Mouse (Mus musculus): ENCODE measurements around the gene Sorbs1. TPM values are rescaled to one million over a fixed set of nuclear protein-coding genes. Genes with fewer than 3 reads are reported as not detected.

Gene Sorbs1
- total and polyA plus RNA-seq, 2 experiments from 2014 or later = 140 to 153 TPM

DNA sequence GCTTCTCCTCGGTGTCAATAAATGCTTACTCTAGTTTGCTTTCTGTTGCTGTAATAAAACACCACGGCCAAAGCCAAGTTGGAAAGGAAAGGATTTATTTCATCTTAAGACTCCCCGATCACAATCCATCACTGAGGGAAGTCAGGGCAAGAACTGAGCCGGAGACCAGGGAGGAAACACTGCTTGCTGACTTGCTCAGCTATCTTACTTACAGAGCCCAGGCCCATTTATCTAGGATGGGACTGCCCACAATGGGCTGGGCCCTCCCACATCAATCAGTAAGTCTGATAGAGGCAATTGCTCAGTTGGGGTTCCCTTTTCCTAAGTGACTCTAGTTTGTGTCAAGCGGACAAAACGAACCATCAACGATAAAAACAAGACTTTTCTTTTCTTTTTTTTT, 29.2 kb upstream of the Sorbs1 start:
- WGBS = 75% methylated on average over 7 of the region's 7 CpGs
- DNase-seq (ENCODE audit: low spot score) (no peak), ATAC-seq (ENCODE audit: insufficient read depth, low read depth) (no peak)
- no peaks in the 10 kb centered on the region for H3K27me3 ChIP-seq (ENCODE audit: control insufficient read depth, insufficient read depth, low read length)
- no peak overlapping the region for H3K4me3 ChIP-seq (ENCODE audit: low read depth, low read length)
- no peak overlapping the region for H3K4me2 ChIP-seq (ENCODE audit: low read depth, low read length)
- no peaks in the 10 kb centered on the region for H3K36me3 ChIP-seq (replicated peaks; ENCODE audit: control insufficient read depth, insufficient read depth, low read length)
- H3K4me1 ChIP-seq (ENCODE audit: control insufficient read depth, insufficient read depth) = peaks cover 3% of the 10 kb centered on the region
- H3K9ac ChIP-seq (replicated peaks; ENCODE audit: low read depth, low read length) = no peak overlapping the region
- TF ChIP-seq CTCF (IDR thresholded peaks at IDR 0.05; ENCODE audit: low read depth) = no peak
- TF ChIP-seq EP300 (IDR thresholded peaks at IDR 0.05; ENCODE audit: low read depth) = no peak
- no peaks in the 10 kb centered on the region for H3K9me3 ChIP-seq (replicated peaks; ENCODE audit: control insufficient read depth, low read length)
- no peak overlapping the region for H3K27ac ChIP-seq (ENCODE audit: low read depth)

DNA sequence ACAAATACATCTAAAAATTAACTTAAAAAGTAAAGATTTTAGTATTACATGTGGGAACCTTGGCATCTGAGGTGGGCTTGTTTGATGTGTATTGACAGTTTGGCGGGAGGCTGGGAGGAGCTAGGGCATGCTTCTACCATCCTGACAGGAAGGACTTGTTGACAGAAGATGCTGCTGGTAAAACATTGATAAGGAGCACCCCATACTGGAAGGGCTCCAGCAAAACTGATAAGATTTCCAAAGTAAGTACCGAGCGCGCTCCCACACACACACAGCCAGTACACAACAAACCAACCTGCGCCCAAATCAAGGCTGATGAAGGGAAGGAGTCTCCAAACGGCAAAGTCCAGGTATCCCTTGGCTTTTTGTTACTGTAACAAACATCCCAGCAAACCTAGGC, 22.9 kb upstream of the Sorbs1 start:
- TF ChIP-seq CTCF (IDR thresholded peaks at IDR 0.05; ENCODE audit: low read depth) (no peak), EP300 (IDR thresholded peaks at IDR 0.05; ENCODE audit: low read depth) (no peak)
- Histone ChIP-seq H3K27me3 (ENCODE audit: control insufficient read depth, insufficient read depth, low read length) (no peaks in the 10 kb centered on the region), H3K4me1 (ENCODE audit: control insufficient read depth, insufficient read depth) (peaks cover 3% of the 10 kb centered on the region; the same call in 1 of the 2 replicates), H3K9ac (replicated peaks; ENCODE audit: low read depth, low read length) (no peak overlapping the region), H3K36me3 (replicated peaks; ENCODE audit: control insufficient read depth, insufficient read depth, low read length) (no peaks in the 10 kb centered on the region), H3K4me3 (ENCODE audit: low read depth, low read length) (no peak overlapping the region), H3K9me3 (replicated peaks; ENCODE audit: control insufficient read depth, low read length) (no peaks in the 10 kb centered on the region), H3K27ac (ENCODE audit: low read depth) (no peak overlapping the region), H3K4me2 (ENCODE audit: low read depth, low read length) (no peak overlapping the region)
- ATAC-seq (ENCODE audit: insufficient read depth, low read depth) = no peak
- WGBS = 29% methylated on average over 6 of the region's 6 CpGs
- DNase-seq (ENCODE audit: low spot score) = no peak

DNA sequence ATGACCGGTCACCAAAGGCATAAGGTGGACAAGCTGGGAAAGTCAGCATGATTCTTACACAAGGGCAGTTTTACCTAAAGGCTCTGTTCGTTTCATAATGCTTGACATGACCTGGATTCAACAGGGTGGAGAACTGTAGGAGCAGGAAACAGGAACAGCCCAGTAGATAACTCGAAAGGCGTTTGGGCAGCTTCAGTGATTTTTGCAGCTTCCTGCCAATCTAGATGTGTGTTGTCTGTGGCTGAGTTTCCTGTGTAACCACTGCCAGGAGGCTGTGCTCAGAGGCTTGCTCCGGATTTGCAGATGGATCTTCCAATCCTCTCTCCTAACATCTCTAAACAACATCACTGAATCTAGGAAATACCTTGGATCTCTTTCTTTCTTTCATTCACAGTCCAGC, 18.9 kb upstream of the Sorbs1 start:
- WGBS = 63% methylated on average over 5 of the region's 5 CpGs
- no peak overlapping the region for H3K4me2 ChIP-seq (ENCODE audit: low read depth, low read length)
- H3K27me3 ChIP-seq (ENCODE audit: control insufficient read depth, insufficient read depth, low read length) = no peaks in the 10 kb centered on the region
- no peak overlapping the region for H3K9ac ChIP-seq (replicated peaks; ENCODE audit: low read depth, low read length)
- H3K36me3 ChIP-seq (replicated peaks; ENCODE audit: control insufficient read depth, insufficient read depth, low read length) = no peaks in the 10 kb centered on the region
- no peak overlapping the region for H3K4me3 ChIP-seq (ENCODE audit: low read depth, low read length)
- no peaks in the 10 kb centered on the region for H3K9me3 ChIP-seq (replicated peaks; ENCODE audit: control insufficient read depth, low read length)
- DNase-seq (ENCODE audit: low spot score) (no peak), ATAC-seq (ENCODE audit: insufficient read depth, low read depth) (no peak)
- TF ChIP-seq EP300 (IDR thresholded peaks at IDR 0.05; ENCODE audit: low read depth) = no peak
- TF ChIP-seq CTCF (IDR thresholded peaks at IDR 0.05; ENCODE audit: low read depth) = no peak
- H3K4me1 ChIP-seq (ENCODE audit: control insufficient read depth, insufficient read depth) = no peaks in the 10 kb centered on the region
- no peak overlapping the region for H3K27ac ChIP-seq (ENCODE audit: low read depth)

DNA sequence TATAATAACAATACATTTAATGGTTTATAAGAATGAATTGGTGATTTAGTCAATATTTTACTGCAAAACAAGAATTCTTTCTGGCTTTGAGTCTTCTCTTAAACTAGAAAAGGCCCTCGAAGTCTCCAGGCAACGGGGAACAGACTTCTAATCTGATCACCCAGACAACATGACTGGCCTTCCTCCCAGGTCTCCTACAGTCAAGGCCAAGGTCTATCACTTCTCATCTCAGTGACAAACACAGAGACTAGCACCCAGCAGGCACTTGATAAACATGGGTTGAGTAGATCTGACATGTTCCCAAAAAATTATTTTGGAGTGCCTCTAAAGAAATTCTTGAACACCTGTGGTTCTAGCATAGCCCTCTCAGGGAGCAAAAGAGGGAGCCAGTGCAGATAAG, 16.7 kb upstream of the Sorbs1 start:
- peaks cover 11% of the 10 kb centered on the region for H3K4me1 ChIP-seq (ENCODE audit: control insufficient read depth, insufficient read depth)
- no peak for TF ChIP-seq EP300 (IDR thresholded peaks at IDR 0.05; ENCODE audit: low read depth)
- TF ChIP-seq CTCF (IDR thresholded peaks at IDR 0.05; ENCODE audit: low read depth) = no peak
- no peak overlapping the region for H3K4me3 ChIP-seq (ENCODE audit: low read depth, low read length)
- H3K27ac ChIP-seq (ENCODE audit: low read depth) = no peak overlapping the region
- H3K4me2 ChIP-seq (ENCODE audit: low read depth, low read length) = no peak overlapping the region
- H3K9me3 ChIP-seq (replicated peaks; ENCODE audit: control insufficient read depth, low read length) = no peaks in the 10 kb centered on the region
- DNase-seq (ENCODE audit: low spot score) (no peak), ATAC-seq (ENCODE audit: insufficient read depth, low read depth) (no peak)
- no peaks in the 10 kb centered on the region for H3K36me3 ChIP-seq (replicated peaks; ENCODE audit: control insufficient read depth, insufficient read depth, low read length)
- no peaks in the 10 kb centered on the region for H3K27me3 ChIP-seq (ENCODE audit: control insufficient read depth, insufficient read depth, low read length)
- H3K9ac ChIP-seq (replicated peaks; ENCODE audit: low read depth, low read length) = no peak overlapping the region
- WGBS = 69% methylated on average over 2 of the region's 2 CpGs

DNA sequence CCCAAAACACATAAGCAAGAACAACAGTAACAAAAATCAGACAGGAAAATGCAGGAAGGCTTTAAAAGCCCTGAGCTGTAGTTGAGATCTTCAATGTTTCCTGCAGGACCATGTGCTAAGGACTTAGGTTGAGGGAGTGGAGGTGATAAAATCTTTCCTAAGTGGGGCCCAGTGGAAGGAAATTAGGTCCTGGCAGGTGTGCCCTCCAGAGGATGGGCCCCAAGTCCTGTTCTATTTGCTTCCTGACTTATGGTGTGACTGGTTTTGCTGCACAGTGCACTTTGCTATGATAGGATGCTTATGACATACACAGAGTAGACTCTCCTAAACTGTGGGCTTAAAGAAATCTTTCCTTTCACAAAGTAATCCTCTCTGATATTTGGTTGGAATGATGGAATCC, 14.7 kb upstream of the Sorbs1 start:
- Histone ChIP-seq H3K27ac (ENCODE audit: low read depth) (no peak overlapping the region), H3K9ac (replicated peaks; ENCODE audit: low read depth, low read length) (no peak overlapping the region), H3K4me3 (ENCODE audit: low read depth, low read length) (no peak overlapping the region), H3K36me3 (replicated peaks; ENCODE audit: control insufficient read depth, insufficient read depth, low read length) (no peaks in the 10 kb centered on the region), H3K9me3 (replicated peaks; ENCODE audit: control insufficient read depth, low read length) (no peaks in the 10 kb centered on the region), H3K4me2 (ENCODE audit: low read depth, low read length) (no peak overlapping the region), H3K27me3 (ENCODE audit: control insufficient read depth, insufficient read depth, low read length) (no peaks in the 10 kb centered on the region), H3K4me1 (ENCODE audit: control insufficient read depth, insufficient read depth) (peaks cover 11% of the 10 kb centered on the region)
- no peak for DNase-seq (ENCODE audit: low spot score)
- TF ChIP-seq EP300 (IDR thresholded peaks at IDR 0.05; ENCODE audit: low read depth) (no peak), CTCF (IDR thresholded peaks at IDR 0.05; ENCODE audit: low read depth) (no peak)
- no peak for ATAC-seq (ENCODE audit: insufficient read depth, low read depth)

DNA sequence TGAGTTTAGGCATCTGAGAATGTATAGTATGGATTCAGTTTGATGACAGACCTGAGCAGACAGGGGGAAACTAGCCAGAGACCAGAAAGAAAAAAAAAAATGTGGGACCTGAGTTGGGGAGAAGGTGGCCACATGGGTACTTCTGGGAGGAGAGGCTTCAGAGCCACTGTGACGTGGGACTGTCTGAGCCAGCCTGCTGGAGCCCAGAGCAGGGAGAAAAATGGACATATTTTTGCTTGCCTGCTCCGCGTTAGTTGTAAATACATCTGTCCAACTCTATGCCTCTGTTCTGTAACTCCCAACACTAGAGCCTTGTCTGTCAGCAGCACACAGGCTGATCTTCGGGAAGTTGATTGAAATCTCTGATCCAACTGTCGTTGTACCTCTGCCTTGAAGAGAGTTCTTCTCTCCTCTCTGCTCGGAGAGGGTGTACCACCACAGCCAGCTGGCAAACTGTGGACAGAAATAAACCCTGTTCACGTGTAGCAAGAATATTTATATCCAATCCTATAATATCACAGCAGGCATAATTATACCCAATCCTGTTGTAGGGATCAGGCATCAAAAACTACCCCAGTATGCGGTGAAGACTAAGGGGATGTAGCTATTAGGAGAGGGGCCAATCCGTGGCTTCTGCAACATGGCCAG, 12.9 kb upstream of the Sorbs1 start:
- Histone ChIP-seq H3K4me1 (ENCODE audit: control insufficient read depth, insufficient read depth) (peaks cover 11% of the 10 kb centered on the region), H3K4me3 (ENCODE audit: low read depth, low read length) (no peak overlapping the region), H3K27ac (ENCODE audit: low read depth) (peak overlapping the region; percentile 27), H3K9ac (replicated peaks; ENCODE audit: low read depth, low read length) (no peak overlapping the region), H3K27me3 (ENCODE audit: control insufficient read depth, insufficient read depth, low read length) (no peaks in the 10 kb centered on the region), H3K9me3 (replicated peaks; ENCODE audit: control insufficient read depth, low read length) (no peaks in the 10 kb centered on the region), H3K36me3 (replicated peaks; ENCODE audit: control insufficient read depth, insufficient read depth, low read length) (no peaks in the 10 kb centered on the region), H3K4me2 (ENCODE audit: low read depth, low read length) (peak overlapping the region; percentile 1; the same call in 1 of the 2 replicates)
- DNase-seq (ENCODE audit: low spot score) (no peak), ATAC-seq (ENCODE audit: insufficient read depth, low read depth) (no peak; the same call in 1 of the 2 replicates)
- WGBS = 50% methylated on average over 9 of the region's 9 CpGs
- TF ChIP-seq EP300 (IDR thresholded peaks at IDR 0.05; ENCODE audit: low read depth) (no peak), CTCF (IDR thresholded peaks at IDR 0.05; ENCODE audit: low read depth) (no peak)
